Mouse (Mus musculus): ENCODE measurements at regions not wholly inside any gene's neighbourhood (a gene's known extent, or its start where the extent isn't known, plus 50 kb on each side); places are given as distances from the start of the nearest gene placed in this dataset.
A peak's percentile ranks its signal among the peaks of the same experiment; 100 is the strongest.

- DNase-seq (ENCODE audit: low spot score in 2 of 2), result no peak
Observed at GRCm38 (mm10) chr9:122626346-122626745, 120.8 kb upstream of the Topaz1 start.

- no peak for DNase-seq (ENCODE audit: low spot score in 2 of 2)
Observed at GRCm38 (mm10) chr9:122629171-122629904, 117.8 kb upstream of the Topaz1 start.

GRCm38 (mm10) chr9:122631793-122632192, 115.4 kb upstream of the Topaz1 start:
- DNase-seq (ENCODE audit: low spot score in 2 of 2), result no peak

- DNase-seq (ENCODE audit: low spot score in 2 of 2), result no peak
Observed at GRCm38 (mm10) chr9:122633484-122633883, 113.7 kb upstream of the Topaz1 start.

GRCm38 (mm10) chr9:122635138-122635964, 111.8 kb upstream of the Topaz1 start:
- DNase-seq (ENCODE audit: low spot score in 2 of 2), result no peak

GRCm38 (mm10) chr9:122637591-122637990, 109.6 kb upstream of the Topaz1 start:
- DNase-seq (ENCODE audit: low spot score in 2 of 2), result no peak

- DNase-seq (ENCODE audit: low spot score in 2 of 2), result no peak
Observed at GRCm38 (mm10) chr9:122639239-122639638, 107.9 kb upstream of the Topaz1 start.

GRCm38 (mm10) chr9:122642913-122643312, 104.2 kb upstream of the Topaz1 start:
- no peak for DNase-seq (ENCODE audit: low spot score in 2 of 2)

GRCm38 (mm10) chr9:122645569-122645968, 101.6 kb upstream of the Topaz1 start:
- no peak for DNase-seq (ENCODE audit: low spot score in 2 of 2)

GRCm38 (mm10) chr9:122650862-122651261, 96.3 kb upstream of the Topaz1 start:
- no peak for DNase-seq (ENCODE audit: low spot score in 2 of 2)

- DNase-seq (ENCODE audit: low spot score in 2 of 2), result peak; percentile 22 to 67
Observed at GRCm38 (mm10) chr9:122655583-122655982, 91.6 kb upstream of the Topaz1 start.

GRCm38 (mm10) chr9:122660050-122660449, 87.1 kb upstream of the Topaz1 start:
- no peak for DNase-seq (ENCODE audit: low spot score in 2 of 2)

GRCm38 (mm10) chr9:122666978-122667645, 80.0 kb upstream of the Topaz1 start:
- no peak for DNase-seq (ENCODE audit: low spot score in 2 of 2)

- DNase-seq (ENCODE audit: low spot score in 2 of 2), result no peak
Observed at GRCm38 (mm10) chr9:122667646-122667981, 79.5 kb upstream of the Topaz1 start.

- DNase-seq (ENCODE audit: low spot score in 2 of 2), result no peak
Observed at GRCm38 (mm10) chr9:122673777-122674176, 73.4 kb upstream of the Topaz1 start.

GRCm38 (mm10) chr9:122678001-122678696, 69.0 kb upstream of the Topaz1 start:
- DNase-seq (ENCODE audit: low spot score in 2 of 2), result no peak

GRCm38 (mm10) chr9:122687170-122687569, 60.0 kb upstream of the Topaz1 start:
- DNase-seq (ENCODE audit: low spot score in 2 of 2), result no peak

GRCm38 (mm10) chr9:122691879-122692278, 55.3 kb upstream of the Topaz1 start:
- peak in 1 of 2 experiments; percentile 28 for DNase-seq (ENCODE audit: low spot score in 2 of 2)

GRCm38 (mm10) chr9:122695724-122696123, 51.4 kb upstream of the Topaz1 start:
- DNase-seq (ENCODE audit: low spot score in 2 of 2), result no peak

All from spleen, postnatal 10 days (tissue).